Mouse (Mus musculus) forebrain, embryonic 16.5 days (tissue): ENCODE data around the gene Gm29289. TPM values are rescaled to one million over a fixed set of nuclear protein-coding genes. Genes with fewer than 3 reads are reported as not detected.
"Not testable (repeated sequence)": the region's sequence is repeated elsewhere in the genome, so short reads cannot be mapped to it uniquely, and the experiment has no call there.

Experiments used
- ATAC-seq: fragments of 200-750 bp; cut with Nextera tagmentation; 2 replicates; pipeline ENCODE4 v1.8.0; 2017; ENCODE audit warnings: mild to moderate bottlenecking, moderate library complexity
- H3K27ac ChIP-seq: fragments of 300-500 bp; sonication (generic); 2 replicates; pipeline ENCODE4 v1.5.1; 2014; ENCODE audit warnings: low read length, control low read depth
- H3K27me3 ChIP-seq: fragments of 300-500 bp; sonication (generic); replicated peaks from 2 replicates; pipeline ENCODE4 v1.6.1; 2014; ENCODE audit warnings: low read length; ENCODE audit not compliant: control insufficient read depth, insufficient read depth
- H3K36me3 ChIP-seq: fragments of 300-500 bp; sonication (generic); 2 replicates; pipeline ENCODE4 v1.6.1; 2014; ENCODE audit not compliant: control insufficient read depth, insufficient read depth
- H3K4me1 ChIP-seq: fragments of 300-500 bp; sonication (generic); replicated peaks from 2 replicates; pipeline ENCODE4 v1.6.1; 2014; ENCODE audit warnings: low read length; ENCODE audit not compliant: control insufficient read depth, insufficient read depth
- H3K4me2 ChIP-seq: fragments of 300-500 bp; sonication (generic); 2 replicates; pipeline ENCODE4 v1.6.1; 2014; ENCODE audit warnings: mild to moderate bottlenecking, low read length, control low read depth
- H3K4me3 ChIP-seq: fragments of 300-500 bp; sonication (generic); replicated peaks from 2 replicates; pipeline ENCODE4 v1.5.1; 2014; ENCODE audit warnings: mild to moderate bottlenecking, low read length, control low read depth
- H3K9ac ChIP-seq: fragments of 300-500 bp; sonication (generic); replicated peaks from 2 replicates; pipeline ENCODE4 v1.6.1; 2014; ENCODE audit warnings: low read depth, low read length, control low read depth
- H3K9me3 ChIP-seq: fragments of 300-500 bp; sonication (generic); 2 replicates; pipeline ENCODE4 v1.6.1; 2016; ENCODE audit warnings: low read length; ENCODE audit not compliant: control insufficient read depth
- WGBS: fragments of 180-500 bp; shearing (Covaris S2); extraction: QIAGEN DNeasy Blood & Tissue Kit; methylation state at CpG from one replicate; pipeline ENCODE4 v1.1.7; 2014; 5-methylcytosine and 5-hydroxymethylcytosine counted together
- polyA plus RNA-seq: library from polyadenylated mRNA; unstranded; fragments of >200 nt; fragmentation: Nextera tagmentation; extraction: Ambion mirVana; gene quantifications from 2 replicates; pipeline ENCODE4 v1.2.1, GENCODE M21; 2015

The Gm29289 gene
- polyA plus RNA-seq = not detected in 2 replicates

DNA sequence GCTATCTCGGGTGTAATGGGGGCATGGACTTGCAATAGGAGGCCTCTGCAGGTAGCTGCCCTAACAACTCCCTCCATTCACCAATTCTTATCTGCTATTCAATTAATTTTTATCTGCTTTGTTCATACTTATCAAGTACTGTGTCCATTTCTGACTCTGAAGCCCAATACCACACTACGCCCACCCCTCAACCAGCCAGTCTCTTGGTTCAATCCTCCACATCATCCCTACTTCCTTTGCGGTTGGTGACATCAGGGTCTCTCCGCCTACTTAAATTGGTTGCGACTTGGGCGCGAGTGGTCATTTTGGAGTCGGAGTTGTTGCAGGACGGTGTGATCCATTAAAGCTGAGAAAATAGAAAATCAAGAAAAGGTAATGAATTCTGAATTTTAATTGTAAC lies at the start of gene Gm29289:
Gene Gm29289, plus strand, starts transcription at position 301 of the 400 bp plus-strand sequence.
- not testable (repeated sequence) for H3K9ac ChIP-seq, H3K36me3 ChIP-seq, H3K9me3 ChIP-seq, H3K4me3 ChIP-seq, H3K27me3 ChIP-seq, H3K4me1 ChIP-seq, H3K27ac ChIP-seq, H3K4me2 ChIP-seq, ATAC-seq
- no CpG with 5 or more reads among the region's 9 CpGs for WGBS

DNA sequence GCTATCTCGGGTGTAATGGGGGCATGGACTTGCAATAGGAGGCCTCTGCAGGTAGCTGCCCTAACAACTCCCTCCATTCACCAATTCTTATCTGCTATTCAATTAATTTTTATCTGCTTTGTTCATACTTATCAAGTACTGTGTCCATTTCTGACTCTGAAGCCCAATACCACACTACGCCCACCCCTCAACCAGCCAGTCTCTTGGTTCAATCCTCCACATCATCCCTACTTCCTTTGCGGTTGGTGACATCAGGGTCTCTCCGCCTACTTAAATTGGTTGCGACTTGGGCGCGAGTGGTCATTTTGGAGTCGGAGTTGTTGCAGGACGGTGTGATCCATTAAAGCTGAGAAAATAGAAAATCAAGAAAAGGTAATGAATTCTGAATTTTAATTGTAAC lies 31.7 kb upstream of the Gm29289 start, which contains the start of gene Gm10352:
Gene Gm10352, plus strand, starts transcription at position 301 of the 400 bp plus-strand sequence.
- ATAC-seq, H3K9ac ChIP-seq, H3K27ac ChIP-seq, H3K4me1 ChIP-seq, H3K4me3 ChIP-seq, H3K4me2 ChIP-seq, H3K36me3 ChIP-seq, H3K27me3 ChIP-seq, H3K9me3 ChIP-seq: not testable (repeated sequence)
- WGBS = no CpG with 5 or more reads among the region's 9 CpGs

Other genes with a start within 250 kb of the Gm29289 start
- not detected in 2 replicates for gene H2al2b, start 211.9 kb upstream of the Gm29289 start, polyA plus RNA-seq
- gene Gm4064, start 136.4 kb upstream of the Gm29289 start, polyA plus RNA-seq = not detected in 2 replicates
- not detected in 2 replicates for gene Rbmy, start 101.9 kb upstream of the Gm29289 start, polyA plus RNA-seq
- not detected in 2 replicates for gene Gm10256, start 101.9 kb upstream of the Gm29289 start, polyA plus RNA-seq
- not detected in 2 replicates for gene Gm10352, start 31.6 kb upstream of the Gm29289 start, polyA plus RNA-seq